Mouse (Mus musculus) c-Kit-positive CD71-positive TER-119-positive erythroid progenitor cells, embryonic 14.5 days (primary cell): ENCODE measurements around the gene Eef1akmt1.

Experiments used
- DNase-seq: peaks from one replicate; pipeline ENCODE4 v3.0.0-alpha.2; 2013; ENCODE audit warnings: low spot score

The Eef1akmt1 gene

GRCm38 (mm10) chr14:57523762-57524161 is 47.6 kb downstream of the Eef1akmt1 start:
- no peak for DNase-seq

DNA sequence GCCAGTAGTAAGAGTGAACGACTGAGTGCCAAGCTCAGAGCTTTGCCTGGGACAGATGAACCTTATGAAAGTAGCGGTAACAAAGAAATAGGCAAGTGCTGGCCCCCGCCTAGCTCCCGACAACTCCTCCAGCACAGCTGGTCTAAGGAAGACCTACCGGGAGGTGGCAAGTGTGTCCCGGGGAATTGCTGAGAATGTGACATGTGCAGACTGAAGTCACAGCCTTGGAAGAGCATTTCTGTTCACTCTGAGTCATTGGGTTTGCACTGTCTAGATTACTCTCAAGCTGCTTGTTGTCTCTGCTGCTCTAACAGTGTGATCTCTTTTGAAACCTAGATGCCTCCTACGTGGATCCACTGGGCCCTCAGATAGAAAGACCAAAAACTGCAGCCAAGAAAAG is 54.4 kb downstream of the Eef1akmt1 start:
- DNase-seq = no peak

- no peak for DNase-seq
Measured at GRCm38 (mm10) chr14:57515156-57515762, 56.2 kb downstream of the Eef1akmt1 start.

DNA sequence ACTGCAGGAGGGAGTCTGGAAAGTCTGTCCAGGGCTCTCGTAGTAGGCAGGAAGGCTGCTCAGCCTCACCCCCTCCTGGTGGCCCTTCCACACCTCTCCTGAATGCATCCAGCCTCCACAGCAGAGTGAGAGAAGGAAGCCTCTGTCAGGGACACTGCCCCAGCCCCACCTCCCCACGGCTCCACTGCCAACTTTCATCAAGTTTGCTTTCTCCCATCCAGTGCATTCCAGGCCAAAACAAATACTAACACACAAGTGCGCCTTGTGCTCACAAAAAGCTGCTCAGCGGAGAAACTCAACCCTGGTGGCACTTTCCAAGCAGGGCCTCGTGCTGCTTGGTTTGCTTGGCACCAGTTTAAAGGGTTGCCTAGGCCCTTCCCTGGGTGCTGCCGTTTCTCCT is 61.9 kb downstream of the Eef1akmt1 start:
- DNase-seq = no peak

DNA sequence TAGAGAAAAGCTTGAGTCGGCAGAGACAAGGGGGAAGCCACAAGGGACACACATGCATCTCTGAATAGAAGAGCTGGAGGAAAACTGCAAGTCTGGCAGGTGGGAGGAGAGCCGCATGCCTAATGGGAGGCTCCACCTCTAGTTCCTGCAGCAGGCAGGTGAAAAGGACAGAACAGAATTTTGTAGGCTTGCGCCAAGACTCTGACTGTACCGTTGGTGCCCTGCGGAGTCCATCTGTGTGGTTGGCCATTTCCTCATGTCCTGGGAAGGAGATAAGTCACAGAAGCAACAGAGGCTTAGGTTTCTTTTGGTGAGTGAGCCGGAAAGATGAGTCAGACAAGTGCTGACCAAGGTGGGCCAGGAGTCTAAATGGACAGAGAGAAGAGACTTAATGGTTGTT is 67.7 kb downstream of the Eef1akmt1 start:
- DNase-seq = no peak
